Mouse (Mus musculus) hindbrain, embryonic 10.5 days (tissue): ENCODE data around the gene Fam161b. TPM values are rescaled to one million over a fixed set of nuclear protein-coding genes. Genes with fewer than 3 reads are reported as not detected.
A peak's percentile ranks its signal among the peaks of the same experiment; 100 is the strongest.

Experiments
- DNase-seq: peaks from one replicate; pipeline ENCODE4 v3.0.0-alpha.2; 2017; ENCODE audit warnings: low spot score
- H3K27ac ChIP-seq: fragments of 300-500 bp; sonication (generic); 2 replicates; pipeline ENCODE4 v1.5.1; 2016; ENCODE audit warnings: mild to moderate bottlenecking, moderate library complexity
- H3K27me3 ChIP-seq: fragments of 300-500 bp; sonication (generic); 2 replicates; pipeline ENCODE4 v1.6.1; 2016; ENCODE audit warnings: mild to moderate bottlenecking; ENCODE audit not compliant: poor library complexity, insufficient read depth, severe bottlenecking
- H3K36me3 ChIP-seq: fragments of 300-500 bp; sonication (generic); 2 replicates; pipeline ENCODE4 v1.6.1; 2016; ENCODE audit warnings: mild to moderate bottlenecking, moderate library complexity
- H3K4me1 ChIP-seq: fragments of 300-500 bp; sonication (generic); replicated peaks from 2 replicates; pipeline ENCODE4 v1.6.1; 2016; ENCODE audit warnings: mild to moderate bottlenecking
- H3K4me3 ChIP-seq: fragments of 300-500 bp; sonication (generic); 2 replicates; pipeline ENCODE4 v1.5.1; 2016; ENCODE audit warnings: mild to moderate bottlenecking, moderate library complexity
- H3K9me3 ChIP-seq: fragments of 300-500 bp; sonication (generic); 2 replicates; pipeline ENCODE4 v1.6.1; 2016; ENCODE audit warnings: mild to moderate bottlenecking, moderate library complexity
- WGBS: fragments of 180-500 bp; shearing (Covaris S2); methylation state at CpG from one replicate; pipeline ENCODE4 v1.1.7; 2016; 5-methylcytosine and 5-hydroxymethylcytosine counted together
- polyA plus RNA-seq: library from polyadenylated mRNA; unstranded; fragments of >200 nt; fragmentation: Nextera tagmentation; extraction: Ambion mirVana; gene quantifications from 2 replicates; pipeline ENCODE4 v1.2.1, GENCODE M21; 2016

Fam161b gene
- 6.8 and 10.7 TPM in 2 replicates for polyA plus RNA-seq

DNA sequence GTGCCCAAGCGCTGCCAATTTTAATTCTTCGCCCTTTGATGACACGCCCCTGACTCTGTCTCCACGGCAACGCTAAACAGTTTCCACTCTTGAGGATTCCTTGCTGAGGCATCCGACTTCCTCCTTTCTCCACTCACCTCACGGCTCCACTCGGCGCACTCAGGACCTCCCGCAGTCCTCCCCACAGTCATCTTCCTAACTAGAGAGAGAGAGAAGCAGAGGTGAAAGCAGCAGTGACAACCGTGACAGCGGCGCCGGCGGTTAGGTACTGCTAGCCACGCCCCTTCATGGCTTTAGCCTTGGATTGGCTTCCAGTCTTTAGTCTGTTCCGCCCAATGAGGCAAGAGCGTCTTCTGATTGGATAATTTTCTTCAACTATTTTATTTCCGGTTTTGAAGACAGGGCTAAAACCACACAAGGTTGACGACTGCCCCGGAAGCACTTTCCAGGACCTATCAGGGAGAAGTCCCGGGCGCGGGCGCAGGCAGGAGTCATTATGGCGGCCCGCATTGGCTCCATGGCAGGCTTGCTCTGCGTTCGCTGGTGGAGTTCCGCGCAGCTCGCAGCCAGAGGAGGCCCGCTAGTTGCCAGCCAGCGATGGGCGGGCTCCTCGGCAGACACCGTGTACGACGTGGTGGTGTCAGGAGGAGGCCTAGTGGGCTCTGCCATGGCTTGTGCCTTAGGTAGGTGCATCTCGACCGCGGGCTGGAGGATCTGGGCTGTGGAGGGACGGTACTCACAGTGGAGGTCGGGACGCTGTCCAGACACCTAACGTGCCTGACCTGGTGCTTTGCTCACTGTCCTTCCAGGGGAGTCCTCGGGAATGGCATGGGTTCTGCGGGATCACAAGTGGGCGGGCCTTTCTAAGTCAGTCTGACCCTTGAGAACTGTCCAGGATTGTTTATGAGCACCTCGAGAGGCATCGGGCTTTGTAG is at the start of gene Fam161b, which contains the start of gene Coq6:
Fam161b (minus strand) TSS at position 279 of the 935 bp plus-strand sequence.
Coq6 (plus strand) TSS at position 103 of the 935 bp plus-strand sequence.
- DNase-seq = peak; percentile 94
- Histone ChIP-seq H3K4me3 (peak within 1 kb of the TSS; percentile 99), H3K27ac (peak within 1 kb of the TSS; percentile 90), H3K36me3 (peaks cover 10% of the 10 kb centered on the region), H3K4me1 (peaks cover 25% of the 10 kb centered on the region), H3K9me3 (no peaks in the 10 kb centered on the region), H3K27me3 (no peaks in the 10 kb centered on the region)
- WGBS = under 1% methylated on average over 51 of the region's 51 CpGs

DNA sequence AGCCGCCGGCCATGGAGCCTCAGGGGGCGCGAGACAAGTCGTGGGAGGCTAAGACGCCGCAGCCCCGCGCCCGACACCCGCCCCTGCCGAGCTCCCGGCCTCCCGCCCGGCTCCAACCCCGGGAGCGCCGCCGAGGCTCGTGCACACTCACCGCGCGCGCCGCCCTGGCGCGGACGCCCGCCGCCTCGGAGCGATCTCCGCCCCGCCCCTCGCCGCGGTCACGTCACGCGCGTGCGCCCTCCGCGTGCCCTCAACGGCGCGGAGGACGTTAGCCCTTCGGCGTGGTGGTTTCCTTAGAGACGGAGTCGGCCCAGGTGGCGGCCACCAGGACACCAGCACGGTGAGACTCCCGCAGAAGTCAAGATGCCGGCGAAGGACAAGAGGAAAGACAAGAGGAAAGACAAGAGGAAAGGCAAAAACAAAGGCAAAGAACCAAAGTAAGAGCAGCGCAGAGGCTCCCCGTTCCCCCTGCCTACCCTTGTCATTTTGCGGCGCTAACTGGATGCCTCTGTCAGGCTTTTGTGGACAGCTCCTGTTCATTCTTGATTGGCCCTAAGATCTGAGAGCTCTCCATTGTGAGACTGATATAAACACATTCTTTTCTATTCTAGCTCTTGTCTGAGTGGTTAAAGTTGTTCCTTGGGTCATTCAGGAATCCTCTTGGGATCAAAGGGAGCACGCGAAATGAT is 47.3 kb upstream of the Fam161b start, which contains the start of the genes Entpd5 and Bbof1:
Entpd5 (minus strand) TSS at position 211 of the 689 bp plus-strand sequence.
Bbof1 (plus strand) TSS at position 253 of the 689 bp plus-strand sequence.
- H3K27ac ChIP-seq = peak within 1 kb of the TSS; percentile 89
- DNase-seq = peak; percentile 85
- H3K4me3 ChIP-seq = peak within 1 kb of the TSS; percentile 84
- peaks cover 12% of the 10 kb centered on the region; the same call in 1 of the 2 replicates for H3K27me3 ChIP-seq
- no peaks in the 10 kb centered on the region for H3K9me3 ChIP-seq
- H3K4me1 ChIP-seq = peaks cover 20% of the 10 kb centered on the region
- WGBS = 1% methylated on average over 63 of the region's 63 CpGs
- H3K36me3 ChIP-seq = no peaks in the 10 kb centered on the region

DNA sequence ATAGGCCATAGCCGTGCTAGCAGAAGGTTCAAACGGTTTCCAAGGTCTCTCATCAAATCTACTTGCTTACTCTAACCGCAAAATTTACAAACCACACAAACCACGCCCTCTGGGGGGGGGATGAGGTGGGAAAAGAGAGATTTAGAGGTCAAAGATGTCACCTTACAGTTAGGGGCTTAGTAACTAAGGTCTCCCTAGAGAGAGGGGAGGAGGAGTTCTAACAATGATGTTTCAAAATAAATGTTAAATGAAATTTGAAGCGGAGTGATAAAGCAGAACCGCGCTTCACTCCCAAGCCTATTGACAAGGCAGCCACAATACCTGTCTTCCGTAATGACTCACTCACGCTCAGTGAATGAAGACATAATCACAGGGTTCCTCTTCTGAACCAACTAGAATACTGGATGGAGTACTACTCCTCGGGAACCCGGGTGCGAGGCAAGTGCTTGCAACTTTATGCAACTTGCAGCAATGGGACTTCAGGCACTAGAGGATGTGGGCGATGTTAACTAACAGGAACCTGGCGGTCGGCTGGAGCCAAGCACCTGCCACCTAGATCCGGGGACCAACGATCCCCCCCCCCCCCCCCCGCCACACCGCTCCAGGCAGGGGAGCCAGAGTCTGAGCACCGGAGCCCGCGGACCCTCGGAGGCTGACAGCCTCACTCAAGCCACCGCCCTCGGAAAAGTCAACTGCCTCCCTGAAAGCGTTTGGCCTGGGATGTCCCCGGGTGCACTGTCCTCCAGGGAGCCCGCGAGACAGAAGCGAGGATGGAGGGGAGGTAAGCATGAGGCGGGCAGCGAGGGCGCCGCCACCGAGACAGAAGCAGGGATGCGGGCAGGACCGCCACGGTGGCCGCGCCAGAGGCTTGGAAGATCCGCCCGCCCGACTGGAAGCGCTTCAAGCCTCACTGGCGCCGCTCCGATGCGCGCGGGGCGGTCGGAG is 46.5 kb upstream of the Fam161b start:
- 1% methylated on average over 52 of the region's 52 CpGs for WGBS
- Histone ChIP-seq H3K36me3 (no peaks in the 10 kb centered on the region), H3K9me3 (no peaks in the 10 kb centered on the region), H3K27me3 (peaks cover 12% of the 10 kb centered on the region; the same call in 1 of the 2 replicates), H3K4me3 (peak overlapping the region; percentile 84), H3K4me1 (peaks cover 20% of the 10 kb centered on the region), H3K27ac (peak overlapping the region; percentile 89)
- DNase-seq = no peak

DNA sequence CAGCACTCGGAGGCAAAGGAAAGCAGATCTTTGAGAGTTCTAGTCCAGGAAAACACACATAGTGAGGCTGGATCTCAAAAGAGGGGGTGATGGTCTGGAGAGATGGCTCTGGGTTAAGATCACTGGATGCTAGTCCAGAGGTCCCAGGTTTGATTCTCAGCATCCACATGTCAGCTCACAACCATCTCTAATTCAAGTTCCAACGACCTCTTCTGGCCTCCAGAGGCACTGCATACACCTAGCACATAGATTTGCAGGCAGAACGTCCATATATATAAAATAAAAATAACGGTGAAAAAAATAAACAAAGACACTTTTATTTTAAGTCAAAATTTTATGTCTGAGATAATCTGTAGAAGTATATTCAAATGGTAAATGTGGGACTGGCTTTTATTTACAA is 45.6 kb upstream of the Fam161b start:
- Histone ChIP-seq H3K4me3 (no peak overlapping the region), H3K36me3 (no peaks in the 10 kb centered on the region), H3K4me1 (peaks cover 20% of the 10 kb centered on the region), H3K9me3 (no peaks in the 10 kb centered on the region), H3K27ac (no peak overlapping the region), H3K27me3 (peaks cover 12% of the 10 kb centered on the region; the same call in 1 of the 2 replicates)
- WGBS = 60% methylated on average over 4 of the region's 4 CpGs
- no peak for DNase-seq

DNA sequence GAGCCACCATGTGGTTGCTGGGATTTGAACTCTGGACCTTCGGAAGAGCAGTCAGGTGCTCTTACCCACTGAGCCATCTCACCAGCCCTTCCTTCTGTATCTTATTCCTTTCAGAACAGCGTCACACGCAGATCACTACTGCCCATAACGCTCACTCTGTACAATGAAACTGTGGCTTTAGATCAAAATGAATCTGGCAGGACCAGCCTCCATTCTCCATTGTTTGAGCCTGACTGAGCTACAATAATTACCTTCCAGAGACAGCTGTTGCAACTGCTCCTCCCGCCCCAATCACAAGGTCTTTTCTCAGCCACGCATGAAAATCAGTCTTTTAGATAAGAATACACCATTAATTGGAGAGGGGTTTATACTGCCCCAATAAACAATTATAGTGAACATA is 42.9 kb upstream of the Fam161b start:
- Histone ChIP-seq H3K4me1 (peaks cover 20% of the 10 kb centered on the region), H3K36me3 (no peaks in the 10 kb centered on the region), H3K27ac (no peak overlapping the region), H3K4me3 (no peak overlapping the region), H3K9me3 (no peaks in the 10 kb centered on the region), H3K27me3 (peaks cover 2% of the 10 kb centered on the region; the same call in 1 of the 2 replicates)
- 84% methylated on average over 6 of the region's 6 CpGs for WGBS
- no peak for DNase-seq

DNA sequence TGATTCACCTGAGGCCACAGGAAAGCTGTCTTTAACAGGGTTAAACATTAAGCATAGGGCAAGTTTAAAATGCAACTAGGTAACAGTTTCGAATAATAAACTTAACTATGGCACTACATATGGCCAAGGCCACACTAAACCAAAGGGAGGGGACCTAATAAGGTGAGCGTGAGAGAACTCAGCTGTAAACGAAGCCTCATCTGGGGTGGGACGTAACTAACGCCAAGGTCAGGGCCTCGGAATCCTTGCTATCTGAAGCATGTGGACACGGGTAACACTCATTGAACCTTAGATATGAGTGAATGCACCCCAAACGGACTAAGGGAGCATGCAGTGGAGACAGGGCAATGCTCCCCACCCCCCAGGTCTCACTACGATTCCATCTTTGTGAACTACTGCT is 41.3 kb upstream of the Fam161b start:
- Histone ChIP-seq H3K36me3 (no peaks in the 10 kb centered on the region), H3K27me3 (no peaks in the 10 kb centered on the region), H3K4me1 (peaks cover 4% of the 10 kb centered on the region), H3K9me3 (no peaks in the 10 kb centered on the region), H3K27ac (no peak overlapping the region), H3K4me3 (no peak overlapping the region)
- DNase-seq = no peak
- 82% methylated on average over 9 of the region's 9 CpGs for WGBS

DNA sequence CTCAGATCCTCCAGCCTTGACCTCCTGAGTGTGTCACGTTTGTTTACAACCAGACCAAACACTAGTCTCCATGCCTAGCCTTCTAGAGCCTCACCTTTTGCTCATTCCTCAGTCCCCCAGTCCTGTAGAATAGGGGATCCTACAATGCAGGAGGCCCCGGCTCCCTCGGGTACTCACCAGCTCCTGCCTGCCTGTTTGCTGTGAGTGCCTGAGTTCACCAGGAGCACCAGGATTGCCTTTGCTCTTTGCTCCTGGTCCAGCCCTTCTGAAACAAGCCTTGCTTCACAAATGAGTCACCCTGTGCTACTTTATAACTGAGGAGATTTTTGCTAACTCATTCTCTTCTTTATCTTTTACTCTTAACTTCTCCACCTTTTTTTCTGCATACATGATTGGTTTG is 39.0 kb upstream of the Fam161b start:
- Histone ChIP-seq H3K4me1 (no peaks in the 10 kb centered on the region), H3K27ac (no peak overlapping the region), H3K9me3 (no peaks in the 10 kb centered on the region), H3K36me3 (no peaks in the 10 kb centered on the region), H3K27me3 (no peaks in the 10 kb centered on the region), H3K4me3 (no peak overlapping the region)
- WGBS = 68% methylated on average over 3 of the region's 3 CpGs
- DNase-seq = no peak

DNA sequence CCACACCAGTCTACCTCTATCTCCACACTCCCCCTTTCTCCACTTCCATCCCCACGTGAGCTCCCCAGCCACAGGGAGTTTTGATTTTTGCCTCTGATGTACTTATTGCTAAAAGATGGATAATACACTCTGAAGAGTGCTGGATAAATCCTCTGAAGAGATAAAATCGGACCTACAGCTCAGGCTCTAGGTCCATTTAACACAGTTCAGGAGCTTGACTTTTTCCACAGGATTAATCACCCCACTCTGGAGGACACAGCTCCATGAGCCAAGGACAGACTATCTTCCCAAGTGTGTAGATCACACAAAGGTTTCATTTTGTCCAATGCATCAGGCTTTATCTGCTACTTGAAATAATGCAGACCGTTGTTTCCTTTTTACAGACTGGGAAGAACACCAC is 38.4 kb upstream of the Fam161b start:
- Histone ChIP-seq H3K27ac (no peak overlapping the region), H3K4me3 (no peak overlapping the region), H3K4me1 (no peaks in the 10 kb centered on the region), H3K27me3 (no peaks in the 10 kb centered on the region), H3K36me3 (no peaks in the 10 kb centered on the region), H3K9me3 (no peaks in the 10 kb centered on the region)
- 90% methylated on average over 3 of the region's 3 CpGs for WGBS
- DNase-seq = no peak

DNA sequence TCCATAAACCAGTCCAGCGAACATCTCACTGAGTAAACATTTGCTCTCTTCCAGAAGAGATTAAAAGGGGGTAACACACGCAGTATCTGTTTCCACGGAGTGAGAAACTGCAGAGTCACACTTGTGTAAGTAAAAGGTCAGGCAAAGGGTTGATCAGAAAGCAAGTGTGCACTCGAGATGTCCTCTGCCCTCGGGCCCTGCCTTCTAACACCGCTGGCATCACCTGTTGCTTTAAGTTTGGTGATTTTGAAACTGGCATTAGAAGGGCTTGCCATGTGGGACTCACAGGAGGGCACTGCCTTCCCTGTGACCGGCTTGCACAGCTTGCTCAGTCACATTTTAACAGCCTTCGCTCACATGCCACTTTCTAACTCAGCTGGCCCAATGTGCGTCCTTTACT is 38.0 kb upstream of the Fam161b start:
- Histone ChIP-seq H3K36me3 (no peaks in the 10 kb centered on the region), H3K27me3 (no peaks in the 10 kb centered on the region), H3K9me3 (no peaks in the 10 kb centered on the region), H3K4me3 (no peak overlapping the region), H3K4me1 (no peaks in the 10 kb centered on the region), H3K27ac (no peak overlapping the region)
- DNase-seq = no peak
- 85% methylated on average over 9 of the region's 9 CpGs for WGBS

DNA sequence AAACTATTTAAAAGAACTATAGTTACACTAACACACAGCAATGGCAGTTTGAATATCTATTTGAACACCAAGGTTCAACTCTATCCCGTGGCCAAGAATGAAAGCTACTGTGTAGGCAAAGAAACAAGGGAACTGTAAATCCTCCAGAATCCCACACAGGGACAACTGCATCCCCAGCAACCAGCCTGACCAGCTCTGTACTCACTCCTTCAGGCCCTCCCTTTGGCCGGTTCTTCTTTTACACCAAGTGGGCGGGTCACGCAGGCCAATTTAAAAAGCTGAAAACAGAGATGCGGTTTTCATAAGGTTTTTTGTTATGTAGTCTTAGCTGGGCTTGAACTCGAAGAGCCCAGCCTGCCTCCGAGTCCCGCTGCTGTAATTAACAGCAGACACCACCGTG is 37.5 kb upstream of the Fam161b start:
- Histone ChIP-seq H3K4me3 (no peak overlapping the region), H3K4me1 (no peaks in the 10 kb centered on the region), H3K27me3 (no peaks in the 10 kb centered on the region), H3K36me3 (no peaks in the 10 kb centered on the region), H3K27ac (no peak overlapping the region), H3K9me3 (no peaks in the 10 kb centered on the region)
- DNase-seq = no peak
- 84% methylated on average over 9 of the region's 9 CpGs for WGBS

DNA sequence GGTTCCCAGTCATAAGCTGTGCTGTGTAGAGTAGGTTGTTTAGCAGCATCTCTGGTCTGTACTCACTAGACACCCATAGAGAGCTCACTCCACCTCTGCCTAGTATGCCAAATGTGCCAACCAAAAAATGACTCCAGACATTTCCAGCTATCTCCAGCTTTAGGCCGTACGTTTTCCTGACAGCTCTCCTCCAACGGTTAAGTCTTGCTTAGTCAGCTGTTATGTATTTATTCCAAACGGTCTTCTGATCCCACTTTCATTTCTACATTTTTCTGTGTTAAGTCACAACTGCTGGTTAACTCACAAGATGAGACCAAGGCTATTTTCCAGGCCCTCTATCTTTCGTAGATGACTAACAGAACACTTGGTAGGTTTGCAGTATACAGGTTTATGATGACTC is 37.0 kb upstream of the Fam161b start:
- H3K36me3 ChIP-seq = no peaks in the 10 kb centered on the region
- WGBS = 91% methylated on average over 5 of the region's 5 CpGs
- H3K4me1 ChIP-seq = no peaks in the 10 kb centered on the region
- H3K9me3 ChIP-seq = no peaks in the 10 kb centered on the region
- no peak overlapping the region for H3K27ac ChIP-seq
- H3K27me3 ChIP-seq = no peaks in the 10 kb centered on the region
- DNase-seq = no peak
- H3K4me3 ChIP-seq = no peak overlapping the region

DNA sequence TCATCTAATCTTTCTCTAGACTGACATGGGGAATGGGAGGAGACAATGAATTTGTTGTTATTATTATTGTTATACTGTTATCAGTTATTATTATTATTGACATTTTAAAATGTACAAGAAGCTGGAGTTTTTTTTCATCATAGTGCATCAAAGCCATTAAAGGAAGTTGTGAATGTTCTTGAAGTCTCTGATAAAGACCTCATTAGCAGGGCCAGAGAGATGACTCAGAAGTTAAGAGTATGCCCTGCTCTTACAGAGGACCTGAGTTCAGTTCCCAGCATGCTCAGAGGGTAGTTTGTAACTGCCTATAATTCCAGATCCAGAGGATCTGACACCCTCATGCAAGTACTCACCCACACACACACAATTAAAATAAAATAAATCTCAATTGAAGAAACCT is 36.1 kb upstream of the Fam161b start:
- Histone ChIP-seq H3K4me1 (no peaks in the 10 kb centered on the region), H3K4me3 (no peak overlapping the region), H3K36me3 (no peaks in the 10 kb centered on the region), H3K9me3 (no peaks in the 10 kb centered on the region), H3K27ac (no peak overlapping the region), H3K27me3 (no peaks in the 10 kb centered on the region)
- no peak for DNase-seq
